Mouse (Mus musculus): ENCODE results near the gene Stx8. TPM values are rescaled to one million over a fixed set of nuclear protein-coding genes. Genes with fewer than 3 reads are reported as not detected.

Gene Stx8
- total RNA-seq, 2 experiments from 2014 or later: 7.6 to 34.6 TPM

DNA sequence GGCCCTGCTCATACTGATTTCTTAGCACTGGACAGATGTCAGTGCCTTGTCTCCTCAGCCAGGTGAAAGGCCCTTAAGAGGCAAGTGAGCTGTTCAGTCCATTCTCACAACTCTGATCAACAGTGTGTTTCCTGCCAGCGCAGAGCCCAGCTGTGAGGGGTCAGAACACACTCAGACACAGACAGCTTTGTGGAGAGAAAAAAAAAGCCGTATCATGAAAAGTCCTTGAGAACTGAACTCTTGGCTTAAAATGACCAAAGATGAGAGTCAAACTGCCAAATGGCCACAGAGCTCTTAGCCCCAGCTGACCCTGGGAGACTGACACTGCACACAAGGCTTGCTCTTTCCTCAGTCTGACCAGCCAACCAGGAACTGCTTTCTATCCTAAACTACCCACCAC is 242.0 kb downstream of the Stx8 start:
- no peak for ATAC-seq (replicated peaks; ENCODE audit: low FRiP score, low TSS enrichment, poor library complexity, severe bottlenecking)

DNA sequence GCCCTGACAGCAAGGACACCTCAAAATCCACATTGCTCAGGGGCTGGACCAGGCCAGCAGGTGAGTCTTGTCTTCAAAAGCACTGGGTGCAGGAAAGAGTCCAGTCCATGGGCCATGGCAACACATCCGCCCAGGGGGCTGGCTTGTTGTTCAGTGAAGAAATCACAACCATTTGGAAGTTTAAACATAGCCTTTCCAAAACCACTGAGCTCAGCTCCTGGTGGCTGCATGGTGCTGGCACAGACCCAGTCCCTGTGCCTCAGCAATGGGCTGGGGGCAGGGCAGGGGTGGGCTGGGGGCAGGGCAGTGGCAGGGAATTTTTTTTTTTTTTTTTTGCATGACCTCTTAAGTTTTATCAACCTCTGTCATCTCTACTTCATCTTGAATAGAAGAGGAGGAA is 242.6 kb downstream of the Stx8 start:
- ATAC-seq (replicated peaks; ENCODE audit: low FRiP score, low TSS enrichment, poor library complexity, severe bottlenecking): no peak

DNA sequence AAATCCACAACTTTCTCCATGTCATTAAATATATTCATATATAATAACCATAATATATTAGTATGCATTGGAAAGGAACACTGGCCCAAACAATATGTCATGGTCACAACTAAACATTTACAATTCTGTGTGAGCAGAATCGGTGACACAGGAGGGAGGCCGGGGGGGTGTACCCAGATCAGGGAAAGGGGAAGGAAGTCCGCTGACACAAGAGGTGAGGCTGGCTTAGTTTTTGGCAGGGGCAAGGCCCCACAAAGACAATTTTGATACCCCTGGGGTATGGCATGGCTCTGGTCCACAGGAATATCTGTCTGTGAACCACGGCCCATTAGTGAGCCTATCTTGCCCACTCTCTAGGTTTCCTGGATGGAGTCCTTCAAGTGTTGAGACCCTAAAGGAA is 243.5 kb downstream of the Stx8 start:
- no peak for ATAC-seq (replicated peaks; ENCODE audit: low FRiP score, low TSS enrichment, poor library complexity, severe bottlenecking)

DNA sequence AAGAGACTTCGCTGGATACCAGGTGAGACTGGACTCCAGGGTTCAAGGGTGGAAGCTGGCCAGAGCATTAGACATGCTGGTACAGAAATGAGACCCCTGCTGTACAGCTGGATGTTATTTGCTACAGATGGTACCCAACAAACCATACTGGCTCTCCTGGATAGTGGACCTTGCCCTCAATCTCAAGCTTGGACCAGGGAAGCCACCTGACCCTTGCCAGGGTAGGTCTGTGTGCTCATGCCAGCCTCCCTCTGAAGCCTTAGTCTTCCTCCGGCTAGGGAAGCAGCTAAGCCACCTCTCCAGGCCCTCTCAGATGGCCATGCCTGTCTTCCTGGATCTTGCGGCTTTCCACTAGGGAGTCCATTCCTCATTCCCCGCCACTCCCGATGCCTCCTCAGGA is 244.7 kb downstream of the Stx8 start:
- no peak for ATAC-seq (replicated peaks; ENCODE audit: low FRiP score, low TSS enrichment, poor library complexity, severe bottlenecking)

GRCm38 (mm10) chr11:68211924-68212578 is 246.1 kb downstream of the Stx8 start:
- no peak for ATAC-seq (replicated peaks; ENCODE audit: low FRiP score, low TSS enrichment, poor library complexity, severe bottlenecking)

- ATAC-seq (replicated peaks; ENCODE audit: low FRiP score, low TSS enrichment, poor library complexity, severe bottlenecking): no peak
Measured at GRCm38 (mm10) chr11:68213896-68214295, 247.9 kb downstream of the Stx8 start.

GRCm38 (mm10) chr11:68214496-68215205 is 248.7 kb downstream of the Stx8 start:
- no peak for ATAC-seq (replicated peaks; ENCODE audit: low FRiP score, low TSS enrichment, poor library complexity, severe bottlenecking)

GRCm38 (mm10) chr11:68215206-68215912 is 249.4 kb downstream of the Stx8 start:
- no peak for ATAC-seq (replicated peaks; ENCODE audit: low FRiP score, low TSS enrichment, poor library complexity, severe bottlenecking)

- no peak for ATAC-seq (replicated peaks; ENCODE audit: low FRiP score, low TSS enrichment, poor library complexity, severe bottlenecking)
Measured at GRCm38 (mm10) chr11:68216041-68216440, 250.0 kb downstream of the Stx8 start.

DNA sequence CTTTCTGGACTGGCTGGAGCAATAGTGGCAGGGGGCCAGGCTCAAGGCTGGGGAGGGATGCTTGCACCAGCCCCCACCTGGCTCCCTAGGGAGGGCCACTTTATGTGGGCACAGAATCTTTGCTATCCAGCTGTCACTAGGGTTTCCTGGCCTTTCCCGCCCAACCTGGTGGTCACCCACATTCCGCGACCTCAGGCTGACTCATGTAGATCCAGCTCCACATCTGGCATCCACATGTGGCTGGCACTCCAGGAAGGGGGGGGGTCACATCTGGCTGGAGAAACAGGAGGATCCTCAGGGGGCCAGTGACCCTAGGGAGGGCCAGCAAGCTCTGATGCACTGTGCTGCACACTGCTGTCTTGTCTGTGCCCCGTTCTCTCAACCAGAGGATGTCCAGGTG is 254.7 kb downstream of the Stx8 start:
- no peak for ATAC-seq (replicated peaks; ENCODE audit: low FRiP score, low TSS enrichment, poor library complexity, severe bottlenecking)

DNA sequence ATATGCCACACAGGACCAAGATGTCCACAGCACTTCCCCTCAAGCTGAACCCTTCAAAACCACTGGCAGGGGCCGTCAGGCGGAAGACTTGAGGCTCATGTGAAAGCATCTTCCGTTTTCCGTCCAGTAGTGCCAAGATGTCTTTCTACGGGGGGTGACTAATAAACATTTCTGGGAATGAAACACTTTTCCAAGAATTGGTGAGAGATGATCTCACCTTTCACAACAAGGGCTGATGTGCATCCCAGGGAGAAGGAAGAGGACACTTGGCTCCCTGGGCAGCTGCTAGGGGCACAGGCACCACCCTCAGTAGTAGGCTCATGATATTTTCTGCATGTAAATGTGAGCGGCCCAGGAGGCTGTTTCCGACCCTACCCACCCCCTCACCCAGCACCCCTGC is 256.2 kb downstream of the Stx8 start:
- ATAC-seq (replicated peaks; ENCODE audit: low FRiP score, low TSS enrichment, poor library complexity, severe bottlenecking): no peak

- ATAC-seq (replicated peaks; ENCODE audit: low FRiP score, low TSS enrichment, poor library complexity, severe bottlenecking): no peak
Measured at GRCm38 (mm10) chr11:68223143-68223542, 257.1 kb downstream of the Stx8 start.

- no peak for ATAC-seq (replicated peaks; ENCODE audit: low FRiP score, low TSS enrichment, poor library complexity, severe bottlenecking)
Measured at GRCm38 (mm10) chr11:68226654-68227057, 260.7 kb downstream of the Stx8 start.

- no peak for ATAC-seq (replicated peaks; ENCODE audit: low FRiP score, low TSS enrichment, poor library complexity, severe bottlenecking)
Measured at GRCm38 (mm10) chr11:68227837-68228236, 261.8 kb downstream of the Stx8 start.

GRCm38 (mm10) chr11:68228941-68229665 is 263.1 kb downstream of the Stx8 start:
- ATAC-seq (replicated peaks; ENCODE audit: low FRiP score, low TSS enrichment, poor library complexity, severe bottlenecking): no peak

DNA sequence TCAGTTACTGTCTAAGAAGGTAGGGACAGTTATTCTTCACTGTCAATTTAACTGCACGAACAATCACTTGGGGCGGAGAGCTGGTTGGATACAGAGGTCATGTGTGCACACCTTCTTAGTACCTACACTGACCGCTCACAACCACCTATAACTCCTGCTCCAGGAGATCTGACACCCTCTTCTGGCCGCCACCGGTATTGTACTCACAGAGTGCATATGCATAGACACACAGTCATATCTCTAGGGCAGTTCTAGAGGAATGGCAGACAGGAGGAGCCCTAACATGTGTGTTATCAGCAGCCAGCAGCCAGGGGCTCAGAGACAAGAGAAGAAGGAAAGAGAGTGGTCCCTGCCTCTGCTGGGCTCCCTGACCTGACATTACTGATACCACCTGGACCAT is 265.6 kb downstream of the Stx8 start:
- ATAC-seq (replicated peaks; ENCODE audit: low FRiP score, low TSS enrichment, poor library complexity, severe bottlenecking): no peak

DNA sequence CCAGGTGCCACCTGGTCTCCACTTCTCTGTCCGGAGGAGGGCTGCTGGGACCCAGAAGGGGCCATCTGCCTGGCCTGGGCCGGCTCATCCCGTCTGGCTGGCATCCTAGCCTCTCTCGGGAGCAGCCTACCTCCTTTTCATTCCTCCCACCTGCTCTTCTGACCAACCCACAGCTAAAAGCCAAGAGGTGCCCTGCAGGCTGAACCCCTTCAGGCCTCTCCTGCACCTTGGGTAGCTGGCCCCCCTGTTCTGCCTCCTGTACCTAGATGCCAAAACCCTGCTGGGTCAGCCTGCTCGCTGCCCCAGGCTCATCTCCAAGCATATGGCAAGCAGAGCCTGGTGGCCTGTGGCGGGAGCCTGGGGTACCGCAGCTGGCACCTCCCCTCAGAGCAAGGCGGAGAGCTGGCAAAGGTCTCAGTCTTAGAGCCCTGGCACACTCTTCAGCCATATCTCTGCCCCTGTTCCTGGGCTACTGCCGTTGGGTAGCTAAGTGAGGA is 267.5 kb downstream of the Stx8 start:
- ATAC-seq (replicated peaks; ENCODE audit: low FRiP score, low TSS enrichment, poor library complexity, severe bottlenecking): no peak

DNA sequence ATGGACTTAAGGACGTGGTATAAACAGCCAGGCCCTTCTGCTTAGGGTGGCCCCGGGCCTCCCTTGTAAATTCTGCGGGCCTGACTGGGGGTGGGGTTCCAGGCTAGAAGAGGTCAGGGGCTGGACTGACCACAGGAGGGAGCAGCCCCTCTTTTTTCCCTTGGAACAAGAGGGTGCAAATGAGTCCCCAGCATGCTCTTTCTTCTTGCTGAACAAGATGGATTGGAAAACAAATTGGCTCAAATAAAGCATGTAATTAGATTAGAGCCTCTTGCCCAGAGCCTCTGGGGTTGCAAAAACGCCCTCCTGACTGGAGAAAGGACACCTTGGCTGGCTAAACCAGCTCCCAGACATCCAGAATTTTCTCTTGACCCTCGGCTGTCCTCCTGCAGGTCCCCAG is 273.8 kb downstream of the Stx8 start:
- no peak for ATAC-seq (replicated peaks; ENCODE audit: low FRiP score, low TSS enrichment, poor library complexity, severe bottlenecking)

- no peak for ATAC-seq (replicated peaks; ENCODE audit: low FRiP score, low TSS enrichment, poor library complexity, severe bottlenecking)
Measured at GRCm38 (mm10) chr11:68244254-68244991, 278.4 kb downstream of the Stx8 start.

GRCm38 (mm10) chr11:68244992-68245261 is 278.9 kb downstream of the Stx8 start:
- no peak for ATAC-seq (replicated peaks; ENCODE audit: low FRiP score, low TSS enrichment, poor library complexity, severe bottlenecking)
